Mouse (Mus musculus) gastrocnemius, postnatal 14 days (tissue): Measurements from ENCODE around the gene Dupd1. TPM values are rescaled to one million over a fixed set of nuclear protein-coding genes. Genes with fewer than 3 reads are reported as not detected.
"Not testable (repeated sequence)": the region's sequence is repeated elsewhere in the genome, so short reads cannot be mapped to it uniquely, and the experiment has no call there.

ENCODE experiments used
- DNase-seq: peaks from one replicate; pipeline ENCODE4 v3.0.0; 2021; ENCODE audit warnings: mixed read lengths
- intact Hi-C: fragments of 180-260 bp; cut with DNase I; formaldehyde crosslinking; loops from one replicate; pipeline ENCODE4 v1.15.1; 2025; ENCODE audit warnings: low total_unique reads
- total RNA-seq, 2 experiments: library from RNA; stranded (reverse); gene quantifications; 2 replicates each; pipeline ENCODE4 v1.2.3; 2021

Dupd1 gene
- total RNA-seq, 2 experiments from 2014 or later, result 94.9 to 98.0 TPM

GRCm38 (mm10) chr14:21685411-21686146 is 28.8 kb downstream of the Dupd1 start:
- DNase-seq, result no peak
- intact Hi-C loops, result loop anchor here (10.0 kb wide), 1 partner anchor 169 kb away; no protein-coding TSS in a partner anchor

- no peak for DNase-seq
- intact Hi-C loops, result loop anchor here (10.0 kb wide), 1 partner anchor 171 kb away; no protein-coding TSS in a partner anchor
Measured at GRCm38 (mm10) chr14:21683834-21684233, 30.5 kb downstream of the Dupd1 start.

DNA sequence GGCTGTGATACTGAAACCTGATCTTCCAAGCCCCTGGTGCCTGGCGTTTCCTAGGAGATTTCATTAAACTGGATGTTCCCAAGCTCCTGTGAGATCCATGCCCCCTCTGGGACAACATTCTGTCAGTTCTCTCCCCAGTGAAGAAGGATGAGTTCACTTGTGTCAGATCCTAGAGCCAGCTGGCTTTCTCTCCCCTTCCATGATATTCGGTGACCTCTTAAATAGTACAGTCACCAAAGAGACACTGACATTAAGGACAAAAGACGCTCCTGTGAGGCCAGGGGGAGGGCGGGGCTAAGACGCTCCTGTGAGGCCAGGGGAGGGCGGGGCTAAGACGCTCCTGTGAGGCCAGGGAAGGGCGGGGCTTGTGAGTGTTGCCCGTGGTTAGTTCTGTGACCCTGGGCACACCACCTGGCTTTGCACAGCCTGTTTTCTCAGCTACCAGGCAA is 31.7 kb downstream of the Dupd1 start:
- DNase-seq, result no peak
- intact Hi-C loops, result loop anchor here (10.0 kb wide), 1 partner anchor 172 kb away; no protein-coding TSS in a partner anchor

GRCm38 (mm10) chr14:21679631-21680201 is 34.7 kb downstream of the Dupd1 start:
- intact Hi-C loops, result loop anchor here (5.0 to 10.0 kb wide), 2 partner anchors 63 to 175 kb away; no protein-coding TSS in a partner anchor
- DNase-seq, result no peak

- DNase-seq, result peak; percentile 54
- intact Hi-C loops, result loop anchor here (5.0 kb wide), 1 partner anchor 64 kb away; no protein-coding TSS in a partner anchor
Measured at GRCm38 (mm10) chr14:21678509-21679285, 35.7 kb downstream of the Dupd1 start.

- no peak for DNase-seq
- intact Hi-C loops, result loop anchor here (5.0 kb wide), 1 partner anchor 66 kb away; no protein-coding TSS in a partner anchor
Measured at GRCm38 (mm10) chr14:21676223-21676622, 38.2 kb downstream of the Dupd1 start.

DNA sequence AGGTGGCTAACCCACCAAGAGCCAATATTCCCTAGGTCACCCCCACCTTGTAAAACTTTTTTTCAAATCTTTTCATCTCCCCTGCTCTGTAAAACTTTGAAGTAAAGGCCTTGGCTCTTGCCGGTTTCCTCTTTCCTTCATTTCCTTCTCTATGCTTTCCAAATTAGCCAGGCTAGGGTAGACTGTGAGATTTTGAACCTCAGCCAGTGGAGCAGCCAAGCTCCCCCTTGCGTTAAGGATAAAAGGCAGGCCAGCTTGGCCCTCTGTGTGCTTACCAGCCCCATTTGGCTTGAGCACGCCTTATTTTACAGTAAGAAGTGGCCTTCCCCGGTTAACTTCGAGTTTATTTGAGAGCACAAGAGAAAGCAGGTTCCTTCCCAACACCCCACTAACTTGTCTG is 39.9 kb downstream of the Dupd1 start:
- intact Hi-C loops, result no loop called here

GRCm38 (mm10) chr14:21673100-21673499 is 41.3 kb downstream of the Dupd1 start:
- DNase-seq, result no peak
- intact Hi-C loops, result no loop called here

More for the DNA sequence above, 39.9 kb downstream of the Dupd1 start:
- no peak for DNase-seq

GRCm38 (mm10) chr14:21670422-21671006 is 43.9 kb downstream of the Dupd1 start:
- DNase-seq, intact Hi-C loops: not testable (repeated sequence)

DNA sequence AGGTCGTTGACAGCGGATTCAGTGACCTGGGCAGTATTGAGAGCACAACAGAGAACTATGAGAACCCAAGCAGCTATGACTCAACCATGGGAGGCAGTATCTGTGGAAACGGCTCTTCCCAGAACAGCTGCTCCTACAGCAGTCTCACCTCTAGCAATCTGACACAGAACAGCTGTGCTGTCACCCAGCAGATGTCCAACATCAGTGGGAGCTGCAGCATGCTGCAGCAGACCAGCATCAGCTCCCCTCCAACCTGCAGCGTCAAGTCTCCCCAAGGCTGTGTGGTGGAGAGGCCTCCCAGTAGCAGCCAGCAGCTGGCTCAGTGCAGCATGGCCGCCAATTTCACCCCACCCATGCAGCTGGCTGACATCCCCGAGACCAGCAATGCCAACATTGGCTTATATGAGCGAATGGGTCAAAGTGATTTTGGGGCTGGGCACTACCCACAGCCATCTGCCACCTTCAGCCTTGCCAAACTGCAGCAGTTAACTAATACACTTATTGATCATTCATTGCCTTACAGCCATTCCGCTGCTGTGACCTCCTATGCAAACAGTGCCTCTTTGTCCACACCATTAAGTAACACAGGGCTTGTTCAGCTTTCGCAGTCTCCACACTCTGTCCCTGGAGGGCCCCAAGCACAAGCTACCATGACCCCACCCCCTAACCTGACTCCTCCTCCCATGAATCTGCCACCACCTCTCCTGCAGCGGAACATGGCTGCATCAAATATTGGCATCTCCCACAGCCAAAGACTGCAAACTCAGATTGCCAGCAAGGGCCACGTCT is 44.5 kb downstream of the Dupd1 start:
- no peak for DNase-seq
- intact Hi-C loops, result no loop called here

- no peak for DNase-seq
- intact Hi-C loops, result no loop called here
Measured at GRCm38 (mm10) chr14:21669218-21669617, 45.2 kb downstream of the Dupd1 start.

GRCm38 (mm10) chr14:21662465-21663142 is 51.8 kb downstream of the Dupd1 start:
- DNase-seq, result no peak
- intact Hi-C loops, result loop anchor here (5.0 kb wide), 1 partner anchor 520 kb away; no protein-coding TSS in a partner anchor

GRCm38 (mm10) chr14:21659652-21660051 is 54.7 kb downstream of the Dupd1 start:
- intact Hi-C loops, result loop anchor here (5.0 kb wide), 1 partner anchor 517 kb away; no protein-coding TSS in a partner anchor

GRCm38 (mm10) chr14:21659155-21659554 is 55.2 kb downstream of the Dupd1 start:
- no peak for DNase-seq

More at GRCm38 (mm10) chr14:21659652-21660051, 54.7 kb downstream of the Dupd1 start:
- DNase-seq, result peak; percentile 51

GRCm38 (mm10) chr14:21653813-21654212 is 60.6 kb downstream of the Dupd1 start:
- intact Hi-C loops, result no loop called here
- DNase-seq, result no peak

More at GRCm38 (mm10) chr14:21659155-21659554, 55.2 kb downstream of the Dupd1 start:
- intact Hi-C loops, result no loop called here

GRCm38 (mm10) chr14:21640806-21641435 is 73.5 kb downstream of the Dupd1 start:
- intact Hi-C loops, result no loop called here
- DNase-seq, result no peak

- intact Hi-C loops, result no loop called here
- DNase-seq, result no peak
Measured at GRCm38 (mm10) chr14:21636548-21636947, 77.8 kb downstream of the Dupd1 start.
